Mouse (Mus musculus): ENCODE data around the gene CN725425. TPM values are rescaled to one million over a fixed set of nuclear protein-coding genes. Genes with fewer than 3 reads are reported as not detected.

The CN725425 gene
- polyA plus RNA-seq, 1 experiment from 2014 or later, result not detected

DNA sequence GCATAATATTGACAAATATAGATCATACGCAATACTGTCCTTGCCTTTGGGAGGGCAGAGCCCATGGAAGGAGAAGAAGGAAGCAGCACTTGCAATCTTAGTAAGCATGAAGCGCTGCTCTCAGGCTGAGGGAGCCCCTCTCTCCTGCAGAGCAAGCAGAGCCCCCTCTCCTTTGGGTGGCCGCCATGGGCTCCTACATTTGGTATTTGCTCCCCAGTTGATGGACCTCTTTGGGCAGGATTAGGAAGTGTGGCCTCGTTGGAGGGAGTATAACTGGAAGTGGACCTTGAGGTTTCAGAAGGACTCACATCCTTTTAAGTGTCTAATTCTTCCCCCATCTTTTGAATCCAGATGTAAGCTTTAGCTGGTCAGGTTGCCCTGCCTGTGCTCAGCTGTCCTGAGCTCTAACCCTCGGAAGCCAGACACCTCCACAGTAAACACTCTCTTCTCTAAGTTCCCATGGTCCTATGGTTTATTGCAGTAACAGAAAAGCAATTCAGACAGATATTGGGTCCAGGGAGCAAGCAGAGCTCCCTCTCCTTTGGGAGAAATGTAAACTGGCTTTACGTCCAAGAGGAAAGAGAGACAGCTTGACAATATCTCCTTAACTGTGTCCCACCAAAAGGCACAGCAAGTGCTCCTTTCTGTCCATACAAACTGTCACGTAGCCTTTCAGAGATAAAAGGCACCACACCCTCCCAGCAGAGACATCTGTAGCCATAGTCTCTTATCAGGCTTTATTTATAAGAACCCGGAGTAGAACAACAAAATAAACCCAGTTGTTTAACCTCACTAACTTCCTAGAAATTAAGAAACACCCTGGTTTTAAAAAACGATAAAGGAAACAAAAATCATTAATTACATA lies 52.5 kb downstream of the CN725425 start:
- no peak for ATAC-seq
- Histone ChIP-seq H3K9ac (no peak overlapping the region), H3K27me3 (replicated peaks) (no peaks in the 10 kb centered on the region), H3K4me3 (replicated peaks) (no peak overlapping the region), H3K27ac (no peak overlapping the region), H3K4me2 (replicated peaks) (no peak overlapping the region), H3K4me1 (replicated peaks) (no peaks in the 10 kb centered on the region), H3K36me3 (no peaks in the 10 kb centered on the region), H3K9me3 (no peaks in the 10 kb centered on the region)
- WGBS, result 55% methylated on average over 9 of the region's 9 CpGs

DNA sequence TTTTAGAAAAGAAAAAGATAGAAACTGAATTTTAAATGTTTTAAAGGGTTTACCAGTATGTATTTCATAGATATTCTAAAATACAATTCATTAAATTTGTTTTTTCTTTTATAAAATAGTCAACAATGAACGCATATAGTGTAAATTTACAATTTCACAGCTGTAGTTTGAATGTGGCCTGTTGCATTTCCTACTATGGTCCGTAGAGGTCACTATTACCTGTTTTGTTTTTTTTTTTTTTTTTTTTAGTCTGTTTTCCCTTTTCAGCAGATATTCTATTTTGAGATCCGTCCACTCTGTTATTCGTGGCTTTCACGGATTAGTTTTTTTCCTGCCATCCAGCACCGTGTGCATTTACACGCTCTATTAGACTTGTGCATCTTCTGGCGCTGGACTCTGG lies 53.7 kb downstream of the CN725425 start:
- Histone ChIP-seq H3K27ac (no peak overlapping the region), H3K9ac (no peak overlapping the region), H3K27me3 (replicated peaks) (no peaks in the 10 kb centered on the region), H3K4me3 (replicated peaks) (no peak overlapping the region), H3K9me3 (no peaks in the 10 kb centered on the region), H3K4me2 (replicated peaks) (no peak overlapping the region), H3K4me1 (replicated peaks) (no peaks in the 10 kb centered on the region), H3K36me3 (no peaks in the 10 kb centered on the region)
- ATAC-seq, result no peak
- 53% methylated on average over 8 of the region's 8 CpGs for WGBS

DNA sequence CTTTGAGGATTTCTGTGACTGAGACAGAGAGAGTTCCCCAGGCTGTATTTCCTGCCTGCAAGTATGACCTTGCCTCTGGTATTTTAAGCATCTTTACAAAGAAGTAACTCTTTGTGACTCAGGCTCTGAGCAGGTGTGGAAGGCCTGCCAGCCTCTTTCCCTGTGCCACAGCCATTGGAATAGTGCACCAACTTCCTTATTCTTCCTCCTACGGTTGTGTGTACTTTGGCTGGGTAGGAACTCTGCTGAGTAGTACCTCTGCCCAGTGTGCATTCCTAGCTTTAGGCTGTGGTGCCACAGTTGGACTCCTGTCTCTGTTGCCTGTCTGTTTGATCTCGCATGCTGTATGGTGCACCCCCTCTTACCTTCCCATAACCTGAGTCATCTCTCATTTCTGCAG lies 56.0 kb downstream of the CN725425 start:
- WGBS, result 77% methylated on average over 2 of the region's 2 CpGs
- H3K27ac ChIP-seq, result no peak overlapping the region
- ATAC-seq, result no peak

DNA sequence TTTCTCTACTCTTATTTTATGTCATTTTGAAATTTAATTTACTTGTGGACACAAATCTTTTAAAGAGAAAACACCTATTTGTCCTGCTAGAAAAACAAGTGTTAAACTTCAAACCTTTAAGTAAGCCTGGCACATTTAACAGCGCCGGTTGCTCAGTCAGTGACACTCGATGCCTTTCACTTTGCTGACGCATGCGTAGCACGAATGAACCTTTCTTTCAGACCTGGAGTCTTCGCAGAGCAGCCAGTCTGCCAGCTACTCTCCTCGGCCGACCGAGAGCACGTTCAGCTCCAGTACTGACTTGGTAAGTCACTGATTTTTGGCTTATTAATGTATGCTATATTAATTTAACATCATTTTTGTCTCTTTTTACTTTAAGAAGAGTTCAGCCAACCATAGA lies 57.8 kb downstream of the CN725425 start:
- H3K27me3 ChIP-seq (replicated peaks), result no peaks in the 10 kb centered on the region
- H3K9me3 ChIP-seq, result no peaks in the 10 kb centered on the region
- H3K36me3 ChIP-seq, result no peaks in the 10 kb centered on the region

More for the DNA sequence above, 56.0 kb downstream of the CN725425 start:
- Histone ChIP-seq H3K27me3 (replicated peaks) (no peaks in the 10 kb centered on the region), H3K4me2 (replicated peaks) (no peak overlapping the region), H3K4me3 (replicated peaks) (no peak overlapping the region), H3K4me1 (replicated peaks) (no peaks in the 10 kb centered on the region), H3K36me3 (no peaks in the 10 kb centered on the region), H3K9me3 (no peaks in the 10 kb centered on the region), H3K9ac (no peak overlapping the region)

DNA sequence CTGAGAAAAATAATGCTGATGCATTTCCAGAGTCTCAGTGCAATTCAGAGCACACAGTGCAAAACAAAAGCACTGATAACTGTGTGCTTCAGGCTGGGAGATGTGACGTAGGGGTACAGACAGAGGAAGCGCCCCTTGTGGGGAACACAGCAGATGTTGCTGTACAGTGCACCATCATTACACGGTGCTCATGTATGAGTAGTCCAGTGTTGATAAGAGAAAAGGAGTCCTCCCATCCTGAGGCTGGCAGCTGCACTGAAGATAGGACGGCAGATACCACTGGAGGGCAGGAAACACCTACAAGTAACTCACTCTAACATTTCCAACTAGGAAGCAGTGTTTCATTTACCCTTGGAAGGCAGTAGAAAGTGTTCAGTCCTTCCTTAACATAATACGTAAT lies 61.3 kb downstream of the CN725425 start:
- no peak overlapping the region for H3K4me3 ChIP-seq (replicated peaks)
- peak; percentile 61; the same call in 1 of the 2 replicates for ATAC-seq
- H3K4me1 ChIP-seq (replicated peaks), result no peaks in the 10 kb centered on the region
- no peaks in the 10 kb centered on the region for H3K27me3 ChIP-seq (replicated peaks)
- no peak overlapping the region for H3K4me2 ChIP-seq (replicated peaks)
- H3K9me3 ChIP-seq, result no peaks in the 10 kb centered on the region
- WGBS, result 72% methylated on average over 5 of the region's 5 CpGs
- no peak overlapping the region for H3K9ac ChIP-seq
- H3K36me3 ChIP-seq, result no peaks in the 10 kb centered on the region
- no peak overlapping the region for H3K27ac ChIP-seq

More for the DNA sequence above, 57.8 kb downstream of the CN725425 start:
- ATAC-seq, result no peak
- Histone ChIP-seq H3K9ac (no peak overlapping the region), H3K4me1 (replicated peaks) (no peaks in the 10 kb centered on the region), H3K4me3 (replicated peaks) (no peak overlapping the region), H3K27ac (no peak overlapping the region), H3K4me2 (replicated peaks) (no peak overlapping the region)
- WGBS, result 71% methylated on average over 11 of the region's 11 CpGs

DNA sequence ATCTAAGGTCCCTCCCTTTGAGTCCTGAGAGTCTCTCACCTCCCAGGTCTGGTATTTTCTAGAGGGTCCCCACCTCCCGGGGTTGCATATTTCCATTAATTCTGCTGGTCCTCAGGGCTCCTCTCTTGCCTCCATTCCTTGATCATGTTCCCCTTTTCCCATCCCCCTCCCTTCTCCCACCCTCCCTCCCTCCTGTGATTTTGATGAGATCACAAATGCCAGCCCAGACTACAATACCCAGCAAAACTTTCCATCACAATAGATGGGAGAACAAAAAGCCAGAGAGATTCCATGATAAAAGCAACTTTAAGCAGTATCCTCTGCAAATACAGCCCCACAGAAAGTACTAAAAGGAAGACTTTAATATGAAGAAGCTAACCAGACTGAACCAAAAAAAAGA lies 64.6 kb downstream of the CN725425 start:
- no peaks in the 10 kb centered on the region for H3K9me3 ChIP-seq
- 91% methylated on average over 1 of the region's 1 CpGs for WGBS

DNA sequence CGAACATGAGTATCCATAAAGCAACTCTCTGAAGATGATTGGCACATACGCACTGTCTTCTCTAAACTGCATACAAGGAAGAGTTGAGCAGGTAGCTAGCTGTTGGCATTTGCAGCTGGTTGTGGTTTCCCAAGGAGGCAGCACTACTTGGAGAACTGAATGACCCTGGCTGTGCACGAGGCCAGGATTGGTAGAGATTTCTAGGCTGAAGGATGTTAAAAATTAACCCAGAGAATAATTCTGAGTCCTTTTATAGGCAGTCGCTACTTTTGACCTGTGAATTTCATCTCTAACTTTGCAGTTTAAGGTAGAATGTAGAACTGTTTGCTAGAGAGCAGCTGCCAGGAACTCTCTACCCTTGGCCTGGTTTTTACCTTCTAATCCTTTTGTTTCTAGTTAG lies 69.2 kb downstream of the CN725425 start:
- WGBS, result 71% methylated on average over 4 of the region's 4 CpGs
- no peaks in the 10 kb centered on the region for H3K9me3 ChIP-seq
- H3K9ac ChIP-seq, result no peak overlapping the region
- no peaks in the 10 kb centered on the region for H3K27me3 ChIP-seq (replicated peaks)
- H3K4me2 ChIP-seq (replicated peaks), result no peak overlapping the region
- peak; percentile 86 for ATAC-seq
- H3K4me3 ChIP-seq (replicated peaks), result no peak overlapping the region
- H3K4me1 ChIP-seq (replicated peaks), result no peaks in the 10 kb centered on the region
- H3K27ac ChIP-seq, result no peak overlapping the region
- no peaks in the 10 kb centered on the region for H3K36me3 ChIP-seq

More for the DNA sequence above, 64.6 kb downstream of the CN725425 start:
- H3K27ac ChIP-seq, result no peak overlapping the region
- H3K36me3 ChIP-seq, result no peaks in the 10 kb centered on the region
- no peak overlapping the region for H3K9ac ChIP-seq
- H3K27me3 ChIP-seq (replicated peaks), result no peaks in the 10 kb centered on the region
- no peak overlapping the region for H3K4me3 ChIP-seq (replicated peaks)
- ATAC-seq, result no peak
- H3K4me2 ChIP-seq (replicated peaks), result no peak overlapping the region
- H3K4me1 ChIP-seq (replicated peaks), result no peaks in the 10 kb centered on the region

DNA sequence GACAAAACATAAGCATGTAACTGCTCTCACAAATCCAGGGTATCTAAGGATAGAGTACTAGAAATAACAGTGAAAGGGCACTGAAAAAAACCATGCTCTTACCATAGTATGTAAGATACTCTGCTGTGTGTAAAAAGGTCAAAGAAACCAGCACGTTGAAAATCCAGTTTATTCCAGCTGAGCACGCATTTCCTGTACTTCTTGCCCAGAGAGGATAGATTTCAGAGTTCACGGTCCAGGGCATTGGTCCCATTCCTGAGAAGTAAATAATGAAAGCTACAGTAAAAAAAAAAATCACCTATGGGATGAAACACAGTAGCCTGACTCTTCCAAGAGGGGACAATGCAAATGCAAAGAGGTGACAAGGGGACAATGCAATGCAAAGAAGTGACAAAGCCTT lies 76.7 kb downstream of the CN725425 start:
- no peaks in the 10 kb centered on the region for H3K27me3 ChIP-seq (replicated peaks)
- H3K27ac ChIP-seq, result no peak overlapping the region
- no peak overlapping the region for H3K9ac ChIP-seq
- no peaks in the 10 kb centered on the region for H3K9me3 ChIP-seq
- no peak overlapping the region for H3K4me2 ChIP-seq (replicated peaks)
- H3K36me3 ChIP-seq, result no peaks in the 10 kb centered on the region
- no peak for ATAC-seq
- no peak overlapping the region for H3K4me3 ChIP-seq (replicated peaks)
- WGBS, result 46% methylated on average over 3 of the region's 3 CpGs
- no peaks in the 10 kb centered on the region for H3K4me1 ChIP-seq (replicated peaks)

DNA sequence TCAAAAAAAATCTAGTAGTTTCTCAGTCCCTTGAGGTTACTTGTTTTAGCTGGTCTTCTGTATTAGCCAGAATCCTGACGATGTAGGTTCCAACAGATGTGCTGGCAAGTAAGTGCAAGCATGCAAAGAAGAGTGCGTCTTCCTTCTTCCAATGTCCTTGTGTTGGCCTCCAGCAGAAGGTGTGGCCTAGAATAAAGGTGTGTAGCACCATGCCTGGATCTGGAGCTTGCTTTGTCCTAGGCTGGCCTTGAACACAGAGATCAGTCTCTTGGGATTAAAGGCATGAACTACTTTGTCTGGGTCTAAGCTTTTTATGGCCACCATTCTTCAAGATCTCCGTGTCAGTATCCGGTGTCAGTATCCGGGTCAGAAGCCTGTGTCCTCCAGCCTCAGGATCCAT lies 80.3 kb downstream of the CN725425 start:
- Histone ChIP-seq H3K4me3 (replicated peaks) (no peak overlapping the region), H3K4me1 (replicated peaks) (no peaks in the 10 kb centered on the region), H3K9ac (no peak overlapping the region), H3K4me2 (replicated peaks) (no peak overlapping the region), H3K9me3 (no peaks in the 10 kb centered on the region), H3K27ac (no peak overlapping the region), H3K27me3 (replicated peaks) (no peaks in the 10 kb centered on the region), H3K36me3 (no peaks in the 10 kb centered on the region)
- 94% methylated on average over 5 of the region's 5 CpGs for WGBS
- no peak for ATAC-seq

DNA sequence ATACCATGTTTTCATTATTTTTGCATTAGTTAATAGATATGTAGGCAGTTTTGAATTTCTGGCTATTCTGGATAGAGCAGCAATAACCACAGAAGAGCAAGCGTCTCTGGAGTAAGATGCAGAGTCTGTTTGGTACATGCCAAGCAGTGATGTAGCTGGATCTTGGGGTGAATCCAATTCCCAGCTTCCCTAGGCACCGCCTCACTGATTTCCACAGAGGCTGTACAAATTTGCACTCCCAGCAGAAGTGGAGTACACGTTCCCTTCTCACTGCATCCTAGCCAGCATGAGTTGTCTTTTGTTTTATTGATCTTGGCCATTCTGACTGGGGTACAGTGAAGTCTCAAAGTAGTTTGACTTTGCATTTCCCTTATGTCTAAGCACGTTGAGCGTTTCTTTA lies 82.2 kb downstream of the CN725425 start:
- no peaks in the 10 kb centered on the region for H3K27me3 ChIP-seq (replicated peaks)
- no peak for ATAC-seq

DNA sequence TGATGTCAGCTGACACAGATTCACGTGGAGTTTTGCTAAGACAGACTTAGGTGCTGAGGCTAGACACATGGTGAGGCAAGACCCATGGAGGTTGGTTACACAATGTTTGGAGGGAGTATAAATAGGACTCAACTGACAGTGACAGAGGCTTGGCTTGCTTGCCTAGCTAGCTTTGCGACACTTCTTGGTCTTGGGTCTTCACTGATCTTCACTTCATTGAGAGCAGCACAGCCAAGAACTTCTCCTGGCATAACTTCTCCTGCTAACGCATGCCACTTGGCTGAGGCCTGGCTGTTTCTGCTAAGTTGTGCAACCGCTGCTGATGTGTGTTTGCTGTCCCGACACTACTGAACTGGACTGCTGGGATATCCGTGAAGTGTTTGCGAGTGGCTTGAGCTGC lies 83.5 kb downstream of the CN725425 start:
- Histone ChIP-seq H3K27me3 (replicated peaks) (no peaks in the 10 kb centered on the region), H3K27ac (no peak overlapping the region), H3K36me3 (no peaks in the 10 kb centered on the region), H3K9me3 (no peaks in the 10 kb centered on the region), H3K9ac (no peak overlapping the region), H3K4me3 (replicated peaks) (no peak overlapping the region), H3K4me1 (replicated peaks) (no peaks in the 10 kb centered on the region), H3K4me2 (replicated peaks) (no peak overlapping the region)
- ATAC-seq, result no peak
- 88% methylated on average over 7 of the region's 7 CpGs for WGBS

More for the DNA sequence above, 82.2 kb downstream of the CN725425 start:
- H3K4me2 ChIP-seq (replicated peaks), result no peak overlapping the region
- no peaks in the 10 kb centered on the region for H3K36me3 ChIP-seq
- H3K27ac ChIP-seq, result no peak overlapping the region
- H3K4me3 ChIP-seq (replicated peaks), result no peak overlapping the region
- WGBS, result 90% methylated on average over 5 of the region's 5 CpGs
- H3K4me1 ChIP-seq (replicated peaks), result no peaks in the 10 kb centered on the region
- no peak overlapping the region for H3K9ac ChIP-seq
- no peaks in the 10 kb centered on the region for H3K9me3 ChIP-seq

DNA sequence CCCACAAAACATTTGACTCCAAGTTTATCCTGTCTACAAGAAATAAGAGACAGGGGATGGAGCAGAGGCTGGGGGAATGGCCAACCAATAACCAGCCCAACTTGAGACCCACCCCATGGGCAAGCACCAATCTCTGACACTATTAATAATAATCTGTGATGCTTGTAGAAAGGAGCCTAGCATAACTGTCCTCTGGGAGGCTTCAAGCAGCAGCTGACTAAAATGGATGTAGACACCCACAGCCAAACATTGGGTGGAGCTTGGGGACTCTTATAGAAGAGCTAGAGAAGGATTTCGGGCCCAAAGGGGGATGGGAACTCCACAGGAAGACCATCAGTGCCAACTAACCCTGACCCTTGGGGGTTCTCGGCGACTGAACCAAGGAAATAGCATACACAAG lies 84.1 kb downstream of the CN725425 start:
- H3K4me1 ChIP-seq (replicated peaks), result no peaks in the 10 kb centered on the region
- H3K27ac ChIP-seq, result no peak overlapping the region
- ATAC-seq, result no peak
- no peaks in the 10 kb centered on the region for H3K27me3 ChIP-seq (replicated peaks)
- H3K9ac ChIP-seq, result no peak overlapping the region
- no peak overlapping the region for H3K4me2 ChIP-seq (replicated peaks)
- no peak overlapping the region for H3K4me3 ChIP-seq (replicated peaks)
- no peaks in the 10 kb centered on the region for H3K9me3 ChIP-seq
- no peaks in the 10 kb centered on the region for H3K36me3 ChIP-seq
- 77% methylated on average over 3 of the region's 3 CpGs for WGBS

DNA sequence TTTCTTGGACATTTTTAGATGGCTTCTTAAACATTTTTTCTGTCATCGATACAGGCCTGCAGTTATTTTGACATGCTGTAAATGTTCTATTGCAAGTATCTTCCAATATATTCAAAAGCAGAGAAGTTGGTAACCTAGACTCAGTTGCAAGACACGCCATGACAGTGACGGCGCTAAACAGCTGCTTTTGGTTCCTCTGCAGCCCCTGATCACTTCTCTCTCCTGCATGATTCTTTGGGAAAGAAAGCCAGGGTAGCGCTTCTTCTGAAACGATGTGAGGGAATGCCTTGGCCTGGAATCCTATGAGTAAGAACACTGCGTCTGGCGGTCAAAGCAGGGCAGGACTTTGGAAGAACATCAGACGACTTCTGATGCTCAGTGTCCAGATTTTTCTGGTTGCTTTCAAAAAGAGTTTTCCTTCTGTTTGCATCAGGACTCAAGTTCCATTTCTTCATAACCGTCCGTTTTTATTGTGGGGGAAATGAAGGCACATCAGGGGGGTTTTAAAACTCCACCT lies 100.1 kb downstream of the CN725425 start:
- WGBS, result 84% methylated on average over 11 of the region's 11 CpGs
- no peak for ATAC-seq
- Histone ChIP-seq H3K4me2 (replicated peaks) (no peak overlapping the region), H3K27ac (no peak overlapping the region), H3K4me1 (replicated peaks) (no peaks in the 10 kb centered on the region), H3K9ac (no peak overlapping the region), H3K36me3 (no peaks in the 10 kb centered on the region), H3K27me3 (replicated peaks) (no peaks in the 10 kb centered on the region), H3K9me3 (no peaks in the 10 kb centered on the region), H3K4me3 (replicated peaks) (no peak overlapping the region)
